Mouse (Mus musculus) olfactory bulb, adult 2 months (tissue): Measurements from ENCODE around the gene Ulk2.
"Not testable (repeated sequence)": the region's sequence is repeated elsewhere in the genome, so short reads cannot be mapped to it uniquely, and the experiment has no call there.

Experiments
- CTCF ChIP-seq: fragments of 200-500 bp; IDR thresholded peaks from 2 replicates; pipeline ENCODE4 v1.5.1; 2012; ENCODE audit warnings: low read depth, mild to moderate bottlenecking, low read length, moderate library complexity; ENCODE audit not compliant: insufficient read depth
- POLR2A ChIP-seq: fragments of 200-500 bp; IDR thresholded peaks from 2 replicates; pipeline ENCODE4 v1.6.1; 2012; ENCODE audit warnings: mild to moderate bottlenecking, low read depth, low read length, moderate library complexity; ENCODE audit not compliant: insufficient read depth

- not testable (repeated sequence) for TF ChIP-seq CTCF, POLR2A
Measured at GRCm38 (mm10) chr11:61840663-61841062, 14.2 kb downstream of the Ulk2 start.
